Mouse (Mus musculus) B cell, adult 2 months (primary cell): Measurements from ENCODE around the gene Kremen1.

Experiments
- DNase-seq, 2 experiments: peaks; one replicate each; pipeline ENCODE4 v3.0.0; 2022

The Kremen1 gene

GRCm38 (mm10) chr11:5215401-5216187 lies 45.8 kb downstream of the Kremen1 start:
- no peak for DNase-seq

DNA sequence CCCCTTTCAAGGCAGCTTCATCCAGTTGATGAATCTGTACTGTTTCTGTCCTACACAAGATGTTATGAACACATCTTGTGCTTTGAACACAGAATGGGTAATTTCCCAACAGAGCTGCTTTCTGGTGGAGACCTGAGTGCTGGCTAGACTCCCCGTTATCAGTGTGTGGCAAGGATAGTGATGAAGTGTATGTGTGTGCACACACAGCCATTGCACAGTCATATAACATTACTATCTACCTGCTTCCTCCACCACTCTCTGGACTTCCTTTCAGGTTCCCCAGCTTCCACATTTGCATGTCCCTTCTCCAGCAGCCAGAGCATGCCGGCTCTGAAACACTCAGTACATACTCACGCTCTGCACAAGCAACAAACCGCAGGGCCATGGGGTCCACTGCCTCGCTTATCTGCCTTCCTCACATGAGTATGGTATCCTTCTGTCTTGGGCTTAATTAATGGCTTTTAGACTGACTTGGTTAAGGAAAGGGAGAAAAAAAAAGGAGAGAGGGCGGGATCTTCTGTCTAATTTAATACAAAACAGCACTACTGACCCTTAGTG lies 46.8 kb downstream of the Kremen1 start:
- no peak for DNase-seq

DNA sequence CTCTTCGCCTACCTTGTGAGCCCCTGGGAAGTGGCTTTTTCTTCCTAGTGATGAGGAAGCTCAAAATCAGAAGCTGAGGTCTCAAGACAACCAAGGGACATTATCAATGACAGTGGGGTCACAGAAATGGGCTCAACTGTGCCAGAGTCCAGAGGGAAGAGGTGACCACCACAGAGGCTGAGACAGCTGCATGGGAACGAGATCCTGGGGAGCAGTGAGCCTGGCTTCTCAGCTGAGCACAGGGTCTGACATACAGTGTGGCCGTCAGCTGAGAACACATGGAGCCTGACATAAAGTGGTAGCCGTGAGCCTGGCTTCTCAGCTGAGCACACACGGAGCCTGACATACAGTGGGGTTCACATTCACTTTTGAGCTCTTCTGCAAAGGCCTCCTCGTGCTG lies 58.3 kb downstream of the Kremen1 start:
- DNase-seq, result no peak

DNA sequence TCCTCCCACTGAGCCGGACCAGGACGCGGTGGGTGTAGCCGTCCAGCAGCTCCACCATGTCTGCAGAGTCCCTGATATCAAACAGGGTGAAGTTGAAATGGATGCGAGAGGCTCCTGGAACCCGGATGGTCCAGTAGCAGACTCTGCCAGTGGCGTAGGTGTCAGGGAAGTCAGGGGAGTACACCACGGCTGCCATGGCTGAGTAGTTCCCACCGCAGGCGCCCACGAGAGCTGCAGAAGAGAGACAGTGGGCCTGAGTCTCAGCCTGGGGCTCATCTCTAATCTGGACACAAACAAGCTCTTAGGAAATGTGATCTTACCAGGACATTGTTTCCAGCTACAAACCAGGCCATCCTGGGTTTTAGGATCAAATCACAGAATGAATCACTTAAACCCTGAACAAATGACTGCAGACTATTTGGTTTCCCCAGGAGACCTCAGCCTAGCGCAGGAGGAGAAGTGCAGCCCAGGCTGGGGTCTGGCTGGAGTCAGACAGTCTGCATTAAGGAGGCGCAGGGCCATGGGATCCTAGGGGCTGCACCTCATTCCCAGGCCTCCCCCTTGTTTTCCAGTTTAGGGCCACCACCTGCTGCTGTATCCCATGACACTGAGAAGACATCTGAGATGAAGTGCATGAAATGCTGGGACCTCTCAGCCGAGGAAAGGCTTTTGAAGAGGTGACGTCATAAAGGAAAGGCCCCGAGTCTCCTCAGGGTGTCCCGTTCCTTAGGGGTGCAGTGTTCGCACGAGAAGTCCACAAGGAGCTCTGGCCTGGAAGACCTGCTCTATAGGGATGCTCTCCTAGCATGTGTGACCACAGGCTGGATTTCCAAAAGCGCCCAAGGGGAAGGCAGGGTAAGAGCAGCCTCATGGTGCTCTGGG lies 59.3 kb downstream of the Kremen1 start:
- no peak for DNase-seq

- DNase-seq, result no peak
These were observed 61.5 kb downstream of the Kremen1 start for GRCm38 (mm10) chr11:5199879-5200278.

DNA sequence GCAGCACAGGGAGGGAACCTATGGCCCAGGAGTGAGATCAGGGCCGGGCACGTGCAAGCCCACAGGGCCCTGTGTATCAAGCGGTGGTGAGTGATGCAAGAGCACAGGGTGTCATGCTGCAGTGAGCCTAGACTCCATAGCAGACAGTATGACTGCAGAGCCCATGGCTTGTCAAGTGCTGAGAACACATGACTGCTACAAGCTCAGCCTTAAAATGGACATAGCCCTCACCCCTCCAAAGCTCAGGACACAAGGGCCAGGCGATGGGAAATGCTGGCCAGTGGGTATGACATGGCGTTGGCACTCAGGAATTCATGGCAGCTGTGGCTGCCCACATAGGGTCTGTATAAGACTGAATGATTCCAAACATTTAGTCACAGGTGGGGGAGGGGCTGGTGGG lies 64.3 kb downstream of the Kremen1 start:
- no peak for DNase-seq

DNA sequence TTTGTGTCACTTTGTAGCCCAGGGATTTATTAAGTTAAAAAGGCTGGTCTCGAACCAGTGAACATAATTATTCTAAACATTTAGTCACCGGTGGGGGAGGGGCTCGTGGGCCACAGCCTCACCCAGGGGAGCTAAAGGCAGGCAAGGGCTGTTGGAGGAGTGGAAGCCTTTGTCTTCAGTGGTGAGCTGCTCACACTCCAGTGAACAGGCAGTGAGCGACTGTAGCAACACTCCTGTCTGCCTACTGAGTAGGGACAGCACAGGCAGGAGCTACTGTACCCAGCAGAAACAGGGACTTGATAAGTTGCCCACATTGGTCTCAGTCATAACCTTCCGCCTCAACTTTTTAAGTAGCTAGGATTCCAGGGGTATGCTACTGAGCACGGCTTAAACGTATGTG lies 64.8 kb downstream of the Kremen1 start:
- DNase-seq, result no peak

- DNase-seq, result no peak
These were observed 67.8 kb downstream of the Kremen1 start for GRCm38 (mm10) chr11:5193576-5193881.

DNA sequence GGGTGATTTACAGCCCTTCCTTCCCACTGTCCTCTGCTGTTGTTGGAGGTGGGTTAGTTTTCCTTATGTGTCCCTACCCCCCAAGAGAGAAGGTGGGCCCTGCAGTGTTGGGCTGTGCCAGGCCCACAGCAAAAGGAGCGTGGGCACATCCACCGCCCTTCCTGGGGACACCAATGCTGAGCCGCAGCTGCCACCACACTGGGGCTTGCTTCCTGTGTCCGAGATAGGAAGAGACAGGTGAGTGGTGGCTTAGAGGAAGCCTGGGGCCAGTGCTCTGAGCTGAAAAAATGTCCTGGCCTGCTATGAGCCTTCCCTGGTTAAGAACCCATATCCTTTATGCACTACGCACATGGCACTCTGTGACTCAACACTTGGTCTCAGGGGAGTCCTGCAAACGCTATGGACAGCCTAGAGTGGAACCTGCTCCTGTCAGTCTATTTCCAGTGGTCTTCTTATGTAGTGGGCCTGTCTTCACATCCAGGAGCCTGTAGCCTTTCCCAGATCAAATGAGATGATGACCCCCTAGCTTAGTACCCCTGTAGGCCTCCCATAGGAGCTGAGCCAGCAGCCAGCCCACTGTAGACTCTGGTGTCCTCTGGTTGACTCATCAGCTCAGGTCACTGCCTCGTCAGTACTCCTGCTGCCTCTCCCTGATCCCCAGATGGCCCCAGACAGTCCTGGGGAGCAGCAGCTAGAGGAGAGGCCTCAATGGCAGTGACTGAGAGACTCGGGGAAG lies 68.3 kb downstream of the Kremen1 start:
- no peak for DNase-seq

- no peak for DNase-seq
These were observed 69.3 kb downstream of the Kremen1 start for GRCm38 (mm10) chr11:5192084-5192516.

DNA sequence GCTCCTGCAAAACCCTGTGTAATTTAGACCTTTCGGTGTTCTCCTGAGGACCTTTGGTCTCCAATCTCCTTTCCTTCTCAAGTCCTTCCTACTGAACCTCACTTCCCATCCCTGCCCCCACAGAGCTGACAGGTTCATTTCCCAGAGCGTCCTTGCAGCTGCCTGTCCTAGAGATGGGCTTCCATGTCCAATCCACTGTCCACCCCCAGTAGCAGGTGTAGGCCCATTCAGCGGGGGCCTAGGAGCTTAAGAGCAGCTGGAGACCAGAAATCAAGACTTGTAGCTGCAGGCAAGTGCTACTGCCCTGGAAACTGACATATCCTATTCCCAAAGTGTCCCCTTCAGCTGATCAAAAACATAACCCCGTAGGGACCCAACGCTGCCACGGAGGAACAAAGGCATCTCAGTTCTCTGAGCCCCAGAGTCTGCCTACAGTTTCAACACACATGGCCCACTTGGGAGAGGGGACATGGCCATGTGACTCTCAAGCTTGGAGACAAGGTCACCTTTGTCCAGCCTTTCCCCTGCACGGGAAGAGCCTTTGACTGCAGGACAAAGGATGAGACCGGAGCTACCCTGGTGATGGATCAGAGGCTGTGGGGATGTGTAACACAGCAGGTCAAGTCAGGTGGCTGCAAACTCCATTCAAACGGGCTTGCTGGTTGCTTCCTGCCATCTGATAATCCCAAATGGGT lies 72.0 kb downstream of the Kremen1 start:
- no peak for DNase-seq

GRCm38 (mm10) chr11:5188170-5188569 lies 73.2 kb downstream of the Kremen1 start:
- DNase-seq, result no peak

DNA sequence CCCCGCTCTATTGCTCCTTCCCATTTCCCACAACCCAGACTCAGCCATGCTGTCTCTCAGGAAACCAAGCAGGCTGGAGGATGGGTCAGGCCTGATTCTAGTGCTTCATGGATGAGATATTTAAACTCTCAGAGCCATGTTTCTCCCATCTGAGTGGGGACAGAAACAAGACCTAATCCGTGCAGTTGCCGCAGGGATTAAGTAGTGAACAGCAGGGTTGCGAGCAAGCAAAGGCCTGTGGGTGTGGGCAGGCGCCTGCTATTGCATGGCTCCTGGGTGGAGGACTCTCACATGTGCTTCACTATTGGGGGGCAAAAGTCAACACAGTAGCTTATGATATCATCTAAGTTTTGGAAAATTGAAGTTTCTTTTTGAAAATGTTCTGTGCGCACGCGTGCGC lies 76.5 kb downstream of the Kremen1 start:
- no peak for DNase-seq

- DNase-seq, result no peak
These were observed 77.1 kb downstream of the Kremen1 start for GRCm38 (mm10) chr11:5184250-5184649.

DNA sequence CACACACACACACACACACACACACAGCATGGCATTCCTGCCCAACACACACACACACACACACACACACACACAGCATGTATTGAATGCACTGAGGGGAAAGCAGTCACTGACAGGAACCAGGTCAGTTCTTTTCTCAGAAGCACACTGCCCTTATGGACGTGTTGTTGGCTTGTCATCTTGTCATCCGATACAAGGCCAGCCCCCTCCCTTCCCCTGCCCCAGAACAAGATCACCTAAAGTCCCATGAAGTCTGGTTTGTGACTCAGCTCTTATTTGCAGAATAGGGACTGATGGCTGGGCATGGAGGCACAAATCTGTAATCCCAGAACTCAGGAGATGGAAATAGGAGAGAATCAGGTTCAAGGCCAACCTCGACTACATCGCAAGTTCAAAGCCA lies 78.5 kb downstream of the Kremen1 start:
- DNase-seq, result no peak

- DNase-seq, result peak; percentile 96
These were observed 79.4 kb downstream of the Kremen1 start for GRCm38 (mm10) chr11:5181850-5182404.

GRCm38 (mm10) chr11:5179391-5179790 lies 82.0 kb downstream of the Kremen1 start:
- no peak for DNase-seq

DNA sequence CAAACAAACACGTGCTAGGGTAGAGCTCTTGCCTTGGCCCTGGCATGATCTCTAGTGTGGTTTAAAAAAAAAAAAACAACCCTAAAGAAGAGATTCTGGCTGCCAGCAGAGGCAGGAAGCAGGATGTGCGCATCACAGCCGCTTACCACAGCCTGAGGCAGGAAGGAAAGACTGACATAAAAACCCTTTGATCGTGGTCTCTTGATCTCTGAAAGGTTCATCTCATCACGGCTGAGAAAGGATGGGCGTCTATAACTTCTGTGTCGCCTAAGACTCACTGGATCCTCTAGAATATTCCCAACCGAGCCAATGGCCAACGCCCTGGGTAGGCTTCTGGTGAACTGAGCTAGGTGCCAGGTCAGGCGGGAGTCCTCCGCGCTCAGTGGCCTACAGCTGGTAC lies 84.2 kb downstream of the Kremen1 start:
- DNase-seq, result peak; percentile 72 to 74

DNA sequence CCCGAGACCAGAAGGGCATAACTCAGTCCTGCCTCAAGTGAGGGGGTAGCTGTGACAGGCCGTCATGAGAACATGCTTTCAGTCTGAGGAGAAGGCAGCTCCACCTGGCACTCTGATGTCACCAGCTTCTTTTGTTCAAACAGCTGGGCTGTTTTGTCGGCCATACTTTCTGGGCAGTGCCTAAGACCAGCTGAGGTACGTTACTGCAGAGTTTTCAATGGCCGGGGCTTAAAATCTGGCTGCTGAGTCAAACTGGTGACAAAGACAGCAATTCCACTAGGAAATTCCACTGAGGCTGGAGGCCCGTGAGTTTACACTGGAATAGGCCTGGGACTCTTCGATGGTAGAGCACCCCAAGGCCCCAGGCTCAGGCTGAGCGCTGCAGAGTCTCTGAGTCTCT lies 84.7 kb downstream of the Kremen1 start:
- DNase-seq, result peak; percentile 50 to 52

- no peak for DNase-seq
These were observed 85.5 kb downstream of the Kremen1 start for GRCm38 (mm10) chr11:5175866-5176265.

DNA sequence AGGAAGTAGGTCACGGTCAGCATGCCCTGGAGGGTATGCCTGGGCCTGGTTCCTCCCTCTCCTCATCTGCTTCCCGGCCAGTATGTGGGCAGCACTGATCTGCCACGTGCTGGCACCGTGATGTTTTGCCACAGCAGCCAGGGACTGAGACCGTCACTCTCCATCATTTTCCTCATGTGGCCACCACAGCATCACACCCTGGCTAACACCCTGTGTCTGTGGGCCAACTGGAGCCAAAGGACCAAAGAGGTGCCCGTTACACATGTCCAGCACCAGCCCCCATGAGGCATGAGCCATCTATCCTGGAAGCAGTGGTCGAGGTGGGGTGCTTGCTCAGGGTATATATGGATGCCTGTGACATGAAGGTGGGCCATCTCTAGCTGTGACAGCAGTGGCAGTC lies 86.2 kb downstream of the Kremen1 start:
- no peak for DNase-seq

GRCm38 (mm10) chr11:5172861-5173260 lies 88.5 kb downstream of the Kremen1 start:
- no peak for DNase-seq
